Mouse (Mus musculus): ENCODE measurements around the gene Cyb5b.

Cyb5b gene

GRCm38 (mm10) chr8:107150404-107151157 is at the start of gene Cyb5b:
Gene Cyb5b, plus strand, starts transcription at chr8:107150640.
- CTCF ChIA-PET, result interaction anchor here (0.5 kb wide), 1 partner anchor 192 kb away, joined by 5 read pairs; no protein-coding TSS in a partner anchor

- CTCF ChIA-PET, result interaction anchor here (0.5 kb wide), 1 partner anchor 91 kb away, joined by 9 read pairs; no protein-coding TSS in a partner anchor
These were observed 45.9 kb upstream of the Cyb5b start for GRCm38 (mm10) chr8:107104547-107104946.

- CTCF ChIA-PET, result interaction anchor here (0.7 kb wide), 1 partner anchor 1965 kb away, joined by 3 read pairs; no protein-coding TSS in a partner anchor
These were observed 42.4 kb upstream of the Cyb5b start for GRCm38 (mm10) chr8:107108089-107108488.

GRCm38 (mm10) chr8:107108978-107109720 is 41.3 kb upstream of the Cyb5b start:
- CTCF ChIA-PET, result interaction anchor here (0.6 to 0.7 kb wide), 2 partner anchors 14 to 231 kb away, joined by 3 to 4 read pairs; no protein-coding TSS in a partner anchor

GRCm38 (mm10) chr8:107109816-107110435 is 40.5 kb upstream of the Cyb5b start:
- CTCF ChIA-PET, result interaction anchor here (0.6 to 0.7 kb wide), 3 partner anchors 13 to 230 kb away, joined by 3 to 13 read pairs (median 4); no protein-coding TSS in a partner anchor

- CTCF ChIA-PET, result no interaction called here
These were observed 39.7 kb upstream of the Cyb5b start for GRCm38 (mm10) chr8:107110629-107111330.

- CTCF ChIA-PET, result interaction anchor here (0.6 kb wide), 1 partner anchor 183 kb away, joined by 4 read pairs; no protein-coding TSS in a partner anchor
These were observed 38.9 kb upstream of the Cyb5b start for GRCm38 (mm10) chr8:107111340-107112105.

- CTCF ChIA-PET, result interaction anchor here (0.5 to 0.7 kb wide), 3 partner anchors 13 to 81 kb away, joined by 5 to 9 read pairs (median 6); no protein-coding TSS in a partner anchor
These were observed 37.2 kb upstream of the Cyb5b start for GRCm38 (mm10) chr8:107113209-107113608.

GRCm38 (mm10) chr8:107114150-107115007 is 36.1 kb upstream of the Cyb5b start:
- CTCF ChIA-PET, result interaction anchor here (1.3 kb wide), 1 partner anchor 210 kb away, joined by 5 read pairs; no protein-coding TSS in a partner anchor

GRCm38 (mm10) chr8:107115008-107115320 is 35.5 kb upstream of the Cyb5b start:
- CTCF ChIA-PET, result interaction anchor here (1.3 kb wide), 1 partner anchor 209 kb away, joined by 5 read pairs; no protein-coding TSS in a partner anchor

- CTCF ChIA-PET, result interaction anchor here (0.6 to 0.7 kb wide), 2 partner anchors 58 to 208 kb away, joined by 3 to 7 read pairs; no protein-coding TSS in a partner anchor
These were observed 34.4 kb upstream of the Cyb5b start for GRCm38 (mm10) chr8:107116023-107116422.

- CTCF ChIA-PET, result interaction anchor here (0.7 to 1.3 kb wide), 3 partner anchors 13 to 304 kb away, joined by 3 to 4 read pairs (median 3); no protein-coding TSS in a partner anchor
These were observed 33.4 kb upstream of the Cyb5b start for GRCm38 (mm10) chr8:107117019-107117418.

- CTCF ChIA-PET, result no interaction called here
These were observed 31.6 kb upstream of the Cyb5b start for GRCm38 (mm10) chr8:107118803-107119233.

- CTCF ChIA-PET, result no interaction called here
These were observed 31.0 kb upstream of the Cyb5b start for GRCm38 (mm10) chr8:107119412-107119811.

- CTCF ChIA-PET, result no interaction called here
These were observed 29.6 kb upstream of the Cyb5b start for GRCm38 (mm10) chr8:107120806-107121205.

- CTCF ChIA-PET, result no interaction called here
These were observed 28.7 kb upstream of the Cyb5b start for GRCm38 (mm10) chr8:107121681-107122291.

GRCm38 (mm10) chr8:107123063-107123614 is 27.3 kb upstream of the Cyb5b start:
- CTCF ChIA-PET, result interaction anchor here (0.5 kb wide), 1 partner anchor 13 kb away, joined by 4 read pairs; no protein-coding TSS in a partner anchor

- CTCF ChIA-PET, result interaction anchor here (0.6 to 0.8 kb wide), 2 partner anchors 125 to 1609 kb away, joined by 3 to 6 read pairs; no protein-coding TSS in a partner anchor
These were observed 26.1 kb upstream of the Cyb5b start for GRCm38 (mm10) chr8:107124343-107124742.
